Mouse (Mus musculus): ENCODE data around the gene Gm26558.

- TF ChIP-seq CTCF (conservative IDR thresholded peaks at IDR 0.05; ENCODE audit: low read length), result no peak
- no peak for TF ChIP-seq NANOG (IDR thresholded peaks at IDR 0.05; ENCODE audit: borderline replicate concordance, low read length)
- no peak for TF ChIP-seq POU5F1 (IDR thresholded peaks at IDR 0.05; ENCODE audit: borderline replicate concordance, low read length)
Observed at GRCm38 (mm10) chr2:70657083-70657482, 4.8 kb downstream of the Gm26558 start.

All from E14TG2a.4 (cell line).